Mouse (Mus musculus) T-helper 2 cell (primary cell): ENCODE measurements around the gene Dnah8.

Experiments used
- in situ Hi-C: fragments of 300-600 bp; cut with MboI, MseI; formaldehyde crosslinking; loops from one replicate; pipeline ENCODE4 v1.15.1; 2025; ENCODE audit warnings: high pct_unique_total_duplicates

Dnah8 gene

DNA sequence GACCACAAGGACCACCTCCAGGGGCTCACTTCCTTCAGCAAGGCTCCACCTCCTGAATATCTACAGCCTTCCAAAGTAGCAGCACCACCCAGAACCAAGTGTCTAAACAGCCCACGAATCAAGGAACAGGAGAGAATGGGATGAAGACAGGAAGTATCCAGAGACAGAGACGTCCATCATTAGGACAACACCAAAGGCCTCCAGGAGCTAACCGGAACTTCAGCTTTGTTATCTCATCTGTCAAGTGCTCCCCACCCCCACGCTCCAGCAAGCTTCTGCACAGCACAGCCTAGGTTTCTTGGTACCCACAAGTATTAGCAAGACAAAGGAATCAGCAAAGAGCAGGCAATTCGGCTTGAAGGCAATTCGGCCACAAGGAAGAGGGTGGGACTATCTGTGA, 254.5 kb downstream of the Dnah8 start:
- in situ Hi-C loops, result no loop called here

DNA sequence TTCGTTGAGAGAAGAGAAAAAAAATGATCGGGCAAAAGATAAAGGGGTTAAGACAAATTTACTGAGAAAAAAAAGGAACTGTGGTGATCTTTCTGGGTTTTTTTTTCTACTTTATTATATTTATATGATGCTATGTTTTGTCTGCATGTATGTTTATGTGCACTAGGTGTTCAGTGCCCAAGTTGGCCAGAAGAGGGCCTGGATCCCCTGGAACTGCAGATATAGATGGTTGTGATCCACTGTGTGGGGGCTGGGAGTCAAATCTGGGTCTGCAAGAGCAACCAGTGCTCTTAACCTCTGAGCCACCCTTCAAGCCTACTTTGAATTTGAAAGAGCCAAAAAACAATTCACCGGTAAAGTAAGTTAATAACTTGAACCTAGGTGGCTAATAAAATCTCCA, 256.2 kb downstream of the Dnah8 start:
- in situ Hi-C loops, result no loop called here

DNA sequence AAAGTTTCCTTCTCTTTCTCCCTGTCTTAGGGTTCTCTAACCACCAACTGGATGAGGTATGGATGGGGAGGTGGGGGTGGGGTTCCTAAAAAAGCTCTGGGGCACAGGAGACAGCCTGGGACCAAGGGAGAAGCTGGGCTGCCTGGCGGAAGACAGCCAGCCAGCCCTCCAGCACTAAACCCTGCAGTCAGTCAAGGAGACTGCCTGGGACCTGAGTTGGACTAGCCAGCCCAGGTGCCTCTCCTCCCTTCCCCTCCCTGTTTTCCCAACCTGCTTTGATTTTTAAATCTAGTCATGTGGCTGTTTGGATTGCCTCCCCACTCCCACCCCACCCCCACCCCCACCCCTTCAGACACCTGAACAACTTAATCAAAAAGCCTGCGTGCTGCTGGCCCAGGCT, 256.8 kb downstream of the Dnah8 start:
- in situ Hi-C loops, result no loop called here

DNA sequence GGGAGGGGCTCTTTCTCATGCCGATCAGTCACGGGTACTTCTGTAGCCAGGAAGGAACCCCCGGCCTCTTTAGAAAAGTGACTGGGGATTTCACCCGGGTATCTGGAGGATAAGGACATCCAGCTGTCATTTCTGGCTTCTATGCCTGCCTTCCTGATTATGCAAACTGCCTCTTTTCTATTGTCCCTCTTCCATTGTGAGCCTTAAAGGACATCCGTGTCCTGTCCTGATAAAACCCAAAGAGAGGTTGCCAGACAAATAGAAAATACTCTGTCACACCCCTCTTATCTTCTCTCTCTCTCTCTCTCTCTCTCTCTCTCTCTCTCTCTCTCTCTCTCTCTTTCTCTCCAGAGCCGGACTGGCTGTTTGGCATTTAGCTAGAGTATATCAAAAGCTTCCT, 258.1 kb downstream of the Dnah8 start:
- in situ Hi-C loops, result no loop called here

DNA sequence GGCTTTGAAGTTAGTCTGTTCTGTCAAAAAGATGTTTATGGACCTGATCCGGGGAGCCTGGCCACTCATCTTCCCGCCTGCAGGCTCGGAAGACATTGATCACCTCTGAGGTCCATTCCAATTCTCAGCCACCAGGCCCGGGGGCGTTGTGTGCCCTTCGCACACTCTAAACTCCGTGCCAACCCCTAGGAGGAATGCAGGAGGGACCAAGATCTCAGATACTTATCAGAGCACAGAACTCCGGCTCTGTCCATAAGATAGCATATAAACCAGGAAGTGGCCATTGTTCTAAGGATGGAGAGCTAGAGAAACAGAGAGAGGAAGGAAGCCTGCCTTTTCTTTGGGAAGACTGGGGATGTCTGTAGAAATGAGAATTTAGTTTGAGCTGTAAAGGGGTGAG, 259.4 kb downstream of the Dnah8 start:
- in situ Hi-C loops, result no loop called here

DNA sequence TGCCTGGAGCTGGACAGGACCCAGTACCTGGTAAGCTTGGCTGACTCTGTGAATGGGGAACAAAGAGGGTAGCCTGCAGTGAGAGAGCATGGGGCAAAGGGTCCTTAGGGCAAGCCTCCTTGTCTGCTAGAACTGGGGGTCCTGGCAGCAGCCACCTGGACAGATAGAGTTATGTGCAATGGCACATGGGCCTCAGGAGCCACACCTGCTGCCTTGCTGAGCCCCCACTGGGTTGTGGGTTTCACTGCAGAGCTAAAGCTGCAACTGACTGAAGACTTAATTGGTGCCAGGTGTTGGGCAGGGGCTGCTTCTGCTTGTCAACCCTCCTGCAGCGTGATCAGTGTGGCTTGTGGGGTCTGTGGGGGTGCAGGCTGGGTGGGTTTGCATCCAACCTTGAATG, 267.9 kb downstream of the Dnah8 start:
- in situ Hi-C loops, result no loop called here

DNA sequence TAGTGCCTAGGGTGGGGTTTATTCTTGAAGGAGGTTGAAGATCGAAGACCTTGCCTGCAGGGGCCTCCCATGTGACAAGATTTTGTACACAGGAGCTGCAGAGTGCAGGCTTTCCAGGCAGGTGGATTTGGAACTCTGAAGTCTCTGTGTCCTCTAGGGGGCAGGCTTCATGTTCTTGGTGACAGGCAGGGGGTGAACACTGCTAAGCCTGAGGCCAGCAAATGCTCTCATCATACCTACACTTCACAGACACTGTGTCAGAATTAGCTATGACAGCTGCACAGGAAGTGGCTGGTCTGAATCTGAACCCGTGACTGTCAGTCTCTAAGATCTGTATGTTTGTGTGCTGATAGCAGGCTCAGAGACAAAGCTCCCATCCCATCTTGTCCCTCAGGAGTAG, 268.6 kb downstream of the Dnah8 start:
- in situ Hi-C loops, result no loop called here

DNA sequence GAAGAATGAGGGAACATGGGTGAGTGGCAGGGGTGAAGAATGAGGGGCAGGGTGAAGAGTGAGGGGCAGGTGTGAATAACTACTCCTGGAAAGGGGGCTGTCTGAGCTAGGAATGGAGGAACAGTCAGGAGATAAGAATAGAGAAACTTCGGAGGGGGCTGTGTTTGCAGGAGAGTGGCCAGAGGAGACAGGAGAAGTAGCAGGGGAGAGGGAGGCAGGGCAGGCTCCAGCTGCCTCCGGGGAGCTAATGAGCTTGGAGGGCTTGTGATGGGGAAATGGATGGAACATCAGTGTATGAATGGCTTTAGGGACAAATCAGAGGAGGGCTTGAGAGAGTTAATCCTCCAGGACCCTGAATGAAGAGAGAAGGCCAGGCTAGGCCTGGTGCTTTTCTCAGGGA, 272.9 kb downstream of the Dnah8 start:
- in situ Hi-C loops, result no loop called here

DNA sequence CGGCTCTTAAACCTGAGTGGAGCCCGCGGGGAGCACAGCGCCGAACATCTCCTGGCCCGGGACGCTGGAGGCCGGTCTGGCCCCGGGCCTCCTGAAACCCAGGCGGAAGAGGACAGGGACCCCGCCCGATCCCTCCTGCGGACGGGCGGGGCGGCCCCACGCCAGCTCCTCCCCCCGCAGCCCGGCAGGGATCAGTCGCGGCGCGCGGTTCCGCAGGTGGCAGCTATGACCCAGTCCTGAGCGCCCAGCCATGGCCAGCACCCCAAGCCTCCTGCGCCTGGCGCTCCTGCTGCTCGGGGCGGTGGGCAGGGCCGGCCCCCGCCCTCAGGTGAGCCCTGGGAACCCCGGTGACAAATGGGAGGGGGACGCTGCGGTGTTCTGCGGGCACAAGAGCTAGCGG, 277.5 kb downstream of the Dnah8 start, which contains the start of gene Glp1r:
TSS of gene Glp1r (plus strand) at position 191 of the 400 bp plus-strand sequence.
- in situ Hi-C loops, result no loop called here

DNA sequence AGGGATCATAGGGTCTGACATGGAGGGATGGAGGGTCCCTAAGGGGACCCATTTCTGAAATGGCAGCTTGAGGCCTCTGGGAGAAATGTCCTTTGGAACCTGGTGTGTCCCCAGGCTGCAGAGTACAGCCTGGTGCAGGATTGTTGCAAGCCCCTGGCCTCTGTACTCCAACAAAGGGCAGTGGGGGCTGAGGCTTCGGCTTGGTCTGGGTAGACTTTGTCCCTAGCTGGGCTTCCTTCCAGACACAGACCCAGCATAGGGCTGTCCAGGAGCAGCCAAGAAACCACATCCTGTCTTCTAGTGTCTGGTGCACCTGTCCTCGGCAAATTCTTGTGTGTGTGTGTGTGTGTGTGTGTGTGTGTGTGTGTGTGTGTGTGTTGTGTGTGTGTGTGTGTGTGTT, 279.9 kb downstream of the Dnah8 start:
- in situ Hi-C loops, result no loop called here

DNA sequence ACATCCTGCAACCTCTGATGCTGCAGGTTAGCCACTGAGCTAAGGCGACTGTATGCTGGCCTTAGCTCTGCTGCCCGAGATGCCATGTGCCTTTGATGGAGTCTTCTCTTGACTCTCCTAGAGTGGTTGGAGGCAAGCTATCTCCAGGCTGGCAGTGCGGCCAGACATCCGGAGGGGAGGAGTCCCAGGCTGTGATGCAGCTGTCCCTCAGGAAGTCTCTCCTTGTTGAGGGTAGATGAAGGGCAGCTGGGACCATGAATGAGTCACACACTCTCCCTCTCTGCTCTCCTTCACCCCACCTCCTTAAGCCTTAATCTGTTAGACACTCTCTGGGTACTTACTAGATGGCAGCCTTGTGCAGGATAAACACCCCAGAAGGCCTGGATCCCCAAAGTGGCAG, 283.4 kb downstream of the Dnah8 start:
- in situ Hi-C loops, result no loop called here

DNA sequence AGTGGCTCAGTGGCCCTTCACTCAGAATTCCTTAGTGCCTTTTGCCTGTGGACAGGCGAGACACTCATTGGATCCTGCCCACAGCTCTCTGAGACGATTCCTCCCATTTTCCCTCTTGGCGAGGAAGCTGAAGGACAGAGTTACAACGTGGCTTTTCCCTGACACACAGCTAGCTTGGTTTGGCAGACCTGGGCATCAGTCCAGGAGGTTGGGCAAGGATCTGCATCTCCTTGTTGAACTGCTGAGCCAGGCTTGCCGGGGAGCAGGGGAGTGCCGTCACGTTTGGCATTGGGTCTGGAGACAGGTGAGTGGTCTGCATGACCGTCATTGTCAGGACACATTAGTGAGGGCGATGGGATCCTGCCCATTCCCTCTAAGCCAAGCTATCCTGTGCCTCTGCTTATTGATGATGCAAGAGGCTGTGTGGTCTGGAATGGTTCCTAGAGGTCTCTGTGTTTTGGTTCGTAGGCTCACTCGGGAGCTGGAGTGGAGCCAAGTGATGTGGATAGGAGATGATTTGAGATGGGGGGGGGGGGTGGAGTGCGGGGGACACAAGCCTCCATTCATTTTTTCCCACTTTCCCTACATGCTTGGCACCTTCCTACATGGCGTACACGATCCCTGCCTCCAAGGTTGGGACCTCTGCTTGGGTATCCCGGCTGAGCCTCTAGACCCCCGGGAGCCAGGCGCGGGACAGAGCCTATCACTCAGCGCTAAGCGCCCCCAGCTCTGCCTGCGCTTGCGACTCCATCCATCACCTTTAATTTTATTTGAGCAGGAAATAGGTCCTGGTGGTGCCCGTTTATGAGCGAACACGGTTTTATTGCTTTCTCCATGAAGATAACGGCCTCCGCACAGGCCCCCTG, 286.9 kb downstream of the Dnah8 start:
- in situ Hi-C loops, result no loop called here

DNA sequence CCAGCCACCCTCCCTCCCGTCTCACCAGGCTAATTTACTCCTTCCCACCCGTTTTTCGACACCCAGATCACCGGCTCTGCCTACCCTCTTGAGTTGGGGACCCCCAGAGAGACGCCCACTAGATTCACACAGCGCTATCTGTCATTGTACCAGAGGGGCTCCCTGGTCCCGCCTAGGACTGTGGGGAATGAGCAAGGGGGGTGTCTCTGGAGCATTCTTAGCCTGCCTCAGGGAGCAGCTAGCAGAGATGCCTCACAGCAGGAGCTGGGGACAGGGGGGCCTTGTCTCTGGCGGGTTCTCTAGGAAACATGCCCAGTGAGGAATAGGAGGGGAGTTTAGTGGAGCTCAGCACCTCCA, 287.6 kb downstream of the Dnah8 start:
- in situ Hi-C loops, result no loop called here

DNA sequence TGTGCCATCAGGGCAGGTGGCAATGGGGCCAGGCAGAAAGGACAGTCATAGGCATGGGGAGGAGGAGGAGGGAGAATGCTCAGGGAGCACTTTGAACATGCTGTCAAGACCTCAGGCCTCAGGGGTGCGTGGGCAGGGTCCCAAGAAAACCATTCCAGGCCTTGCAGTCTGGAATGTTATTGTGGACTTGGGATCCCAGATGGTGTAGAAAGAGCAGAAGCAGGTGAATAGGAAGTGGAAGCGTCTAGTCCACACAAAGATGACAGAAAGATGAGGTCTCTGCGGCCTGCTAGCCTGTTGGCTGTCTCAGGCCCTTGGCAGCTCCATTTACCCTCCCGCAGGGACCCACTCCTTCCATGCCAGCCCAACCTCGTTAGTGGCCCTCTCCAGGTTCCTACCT, 288.4 kb downstream of the Dnah8 start:
- in situ Hi-C loops, result no loop called here

DNA sequence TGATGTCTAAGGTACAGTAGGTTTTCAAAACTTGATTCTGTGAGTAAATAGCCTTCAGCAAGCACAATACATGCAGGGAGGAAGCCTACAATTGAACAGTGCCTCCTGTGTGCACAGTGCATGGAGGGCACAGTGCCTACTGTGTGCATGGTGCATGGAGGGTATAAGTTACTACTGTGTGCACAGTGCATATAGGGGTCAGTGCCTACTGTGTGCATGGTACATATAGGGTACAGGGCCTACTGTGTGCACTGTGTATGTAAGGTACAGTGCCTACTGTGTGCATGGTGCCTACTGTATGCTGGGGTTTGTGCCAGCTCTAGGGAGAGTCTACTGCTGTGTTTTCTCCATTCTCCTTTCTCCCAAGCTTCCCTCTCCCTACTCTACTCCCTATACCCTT, 290.1 kb downstream of the Dnah8 start:
- in situ Hi-C loops, result no loop called here

DNA sequence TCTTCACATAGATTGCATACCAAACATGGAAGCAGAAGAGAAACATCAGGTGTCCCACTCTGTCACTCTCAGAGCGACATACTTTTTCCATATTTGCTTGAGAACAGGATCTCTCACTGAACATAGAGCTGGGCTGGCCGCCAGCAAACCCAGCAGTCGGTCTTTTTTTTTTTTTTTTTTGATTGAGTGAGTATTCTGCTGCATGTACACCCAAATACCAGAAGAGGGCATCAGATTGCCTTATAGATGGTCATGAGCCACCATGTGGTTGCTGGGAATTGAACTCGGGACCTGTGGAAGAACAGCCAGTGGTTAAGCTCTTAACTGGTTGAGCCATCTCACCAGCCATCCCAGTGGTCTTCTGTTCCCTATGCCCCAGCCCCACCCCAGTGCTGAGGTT, 299.4 kb downstream of the Dnah8 start:
- in situ Hi-C loops, result no loop called here
